ENCODE assay signal across 9 mouse cellular contexts in the genomic region with DNA sequence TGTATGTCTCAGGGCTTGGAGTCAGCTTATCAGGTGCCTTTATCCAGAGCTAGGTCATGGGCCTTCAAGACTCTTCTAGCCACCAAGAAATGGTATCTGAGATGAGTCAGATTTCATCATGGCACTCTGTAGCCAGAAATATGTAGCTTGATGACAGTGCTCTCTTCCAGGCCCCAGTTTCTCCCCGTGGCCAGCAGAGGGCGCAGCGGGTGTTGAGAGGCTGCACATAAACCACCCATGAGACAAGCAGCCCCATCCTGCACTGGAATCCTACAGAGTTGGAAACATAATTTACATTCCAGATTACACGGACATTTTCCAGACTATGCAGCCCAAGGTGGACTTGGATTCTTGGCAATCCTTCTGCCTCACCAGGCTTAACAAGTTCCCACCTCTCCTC. TPM values are rescaled to one million over a fixed set of nuclear protein-coding genes. Genes with fewer than 3 reads are reported as not detected.
A peak's percentile ranks its signal among the peaks of the same experiment; 100 is the strongest.
DNase-seq lines count a peak whose midpoint lies in the region; ATAC-seq and TF ChIP-seq lines count a peak whose summit lies in the region.
"Had no signal": no experiment of that assay in that cellular context is flagged by ENCODE, and none has a peak within 500 bp of the region (broad histone marks: within the 10 kb centered on the region; RNA-seq: fewer than 3 reads in every experiment).

No protein-coding gene starts in this region.

- TF ChIP-seq CTCF in heart, adult 2 months (IDR thresholded peaks at IDR 0.05), result peak; percentile 92
- TF ChIP-seq CTCF in bone marrow, adult 2 months (IDR thresholded peaks at IDR 0.05; ENCODE audit: control insufficient read depth, insufficient read depth, low read length), result peak; percentile 90
- TF ChIP-seq CTCF in embryonic fibroblast, embryonic 13.5 days (IDR thresholded peaks at IDR 0.05; ENCODE audit: borderline replicate concordance, insufficient read depth, low read length), result peak; percentile 65

- H3K27ac ChIP-seq in heart, adult 2 months, result no peak overlapping the region
- no peak overlapping the region for H3K27ac ChIP-seq in heart, embryonic 12.5 days (ENCODE audit: poor library complexity, severe bottlenecking)
- no peak overlapping the region for H3K27ac ChIP-seq in bone marrow, adult 2 months (ENCODE audit: control insufficient read depth, insufficient read depth, low read depth, low read length, poor library complexity)
- H3K27ac ChIP-seq in embryonic fibroblast, embryonic 13.5 days (ENCODE audit: insufficient read depth, low read length), result no peak overlapping the region
- H3K27ac ChIP-seq in neural tube, embryonic 11.5 days (ENCODE audit: low read depth, low read length), result no peak overlapping the region
- H3K27ac ChIP-seq: embryonic facial prominence, embryonic 12.5 days had no signal

- peaks cover 5% of the 10 kb centered on the region for H3K4me1 ChIP-seq in heart, adult 2 months (ENCODE audit: control insufficient read depth, insufficient read depth, low read length)
- H3K4me1 ChIP-seq in heart, embryonic 12.5 days (replicated peaks), result peaks cover 14% of the 10 kb centered on the region
- H3K4me1 ChIP-seq in bone marrow, adult 2 months (ENCODE audit: control insufficient read depth, insufficient read depth, low read length), result peaks cover 6% of the 10 kb centered on the region; the same call in 1 of the 2 replicates
- H3K4me1 ChIP-seq in embryonic fibroblast, embryonic 13.5 days (ENCODE audit: control insufficient read depth, insufficient read depth, low read length), result peaks cover 3% of the 10 kb centered on the region; the same call in 1 of the 2 replicates
- H3K4me1 ChIP-seq in neural tube, embryonic 11.5 days (ENCODE audit: control insufficient read depth, insufficient read depth, low read length), result no peaks in the 10 kb centered on the region
- H3K4me1 ChIP-seq: embryonic facial prominence, embryonic 12.5 days had no signal

- no peaks in the 10 kb centered on the region for H3K9me3 ChIP-seq in heart, embryonic 12.5 days (replicated peaks)
- H3K9me3 ChIP-seq in neural tube, embryonic 11.5 days (ENCODE audit: control insufficient read depth, low read length), result no peaks in the 10 kb centered on the region
- H3K9me3 ChIP-seq: embryonic facial prominence, embryonic 12.5 days had no signal

- no peak for ATAC-seq in heart, embryonic 12.5 days (ENCODE audit: insufficient number of reproducible peaks, low FRiP score)
- ATAC-seq in neural tube, embryonic 11.5 days (ENCODE audit: insufficient read depth, low FRiP score, low TSS enrichment), result no peak

- TF ChIP-seq POLR2A in heart, adult 2 months (IDR thresholded peaks at IDR 0.05; ENCODE audit: insufficient read depth, low read depth, low read length), result no peak
- TF ChIP-seq POLR2A in bone marrow, adult 2 months (IDR thresholded peaks at IDR 0.05; ENCODE audit: borderline replicate concordance, control insufficient read depth, low read depth, low read length), result no peak
- no peak for TF ChIP-seq POLR2A in embryonic fibroblast, embryonic 13.5 days (IDR thresholded peaks at IDR 0.05; ENCODE audit: low read depth, low read length)

- WGBS in heart, adult 2 months, result 16% methylated on average over 4 of the region's 4 CpGs
- WGBS in heart, embryonic 12.5 days, result 16% methylated on average over 4 of the region's 4 CpGs
- 13% methylated on average over 4 of the region's 4 CpGs for WGBS in bone marrow, adult 2 months
- 31% methylated on average over 4 of the region's 4 CpGs for WGBS in neural tube, embryonic 11.5 days

- H3K36me3 ChIP-seq in heart, adult 2 months (ENCODE audit: control insufficient read depth, insufficient read depth, low read length), result peaks cover 5% of the 10 kb centered on the region; the same call in 1 of the 2 replicates
- peaks cover 89% of the 10 kb centered on the region for H3K36me3 ChIP-seq in heart, embryonic 12.5 days
- peaks cover 20% of the 10 kb centered on the region for H3K36me3 ChIP-seq in neural tube, embryonic 11.5 days (ENCODE audit: control insufficient read depth, insufficient read depth, low read length)

- no peak overlapping the region for H3K4me3 ChIP-seq in heart, adult 2 months
- no peak overlapping the region for H3K4me3 ChIP-seq in heart, embryonic 12.5 days
- no peak overlapping the region for H3K4me3 ChIP-seq in bone marrow, adult 2 months (replicated peaks; ENCODE audit: control insufficient read depth, low read depth, low read length)
- no peak overlapping the region for H3K4me3 ChIP-seq in embryonic fibroblast, embryonic 13.5 days (ENCODE audit: insufficient read depth, low read length)
- no peak overlapping the region for H3K4me3 ChIP-seq in neural tube, embryonic 11.5 days (ENCODE audit: low read depth, low read length)
- H3K4me3 ChIP-seq: embryonic facial prominence, embryonic 12.5 days had no signal

- intact Hi-C loops in heart, adult 2 months (cut with DNase I), result no loop called here
- intact Hi-C loops in left cerebral cortex, postnatal 10 days (cut with DNase I), result no loop called here

- no peak for TF ChIP-seq EP300 in heart, adult 2 months (IDR thresholded peaks at IDR 0.05; ENCODE audit: insufficient read depth, low read depth, low read length)

- no peak overlapping the region for H3K4me2 ChIP-seq in heart, embryonic 12.5 days
- H3K4me2 ChIP-seq in neural tube, embryonic 11.5 days (ENCODE audit: low read depth), result no peak overlapping the region
- H3K4me2 ChIP-seq: embryonic facial prominence, embryonic 12.5 days had no signal

- no peaks in the 10 kb centered on the region for H3K79me2 ChIP-seq in heart, adult 2 months (replicated peaks; ENCODE audit: control insufficient read depth, insufficient read depth, low read length)

- DNase-seq in heart, adult 2 months, result peak; percentile 63 to 77
- peak; percentile 41 for DNase-seq in hindlimb bud, embryonic 11.5 days (ENCODE audit: extremely low spot score, low read depth, low spot score)
- DNase-seq in left cerebral cortex, postnatal 10 days (ENCODE audit: extremely low spot score in 1 of 2, low spot score in 2 of 2), result peak; percentile 62 to 84
- DNase-seq in neural tube, embryonic 11.5 days (ENCODE audit: low spot score), result peak; percentile 79
- DNase-seq in telencephalon, adult 2 months (ENCODE audit: low read depth, low spot score), result peak; percentile 48

- H3K27me3 ChIP-seq in heart, adult 2 months (ENCODE audit: control insufficient read depth, insufficient read depth, low read length), result no peaks in the 10 kb centered on the region
- H3K27me3 ChIP-seq in heart, embryonic 12.5 days (replicated peaks), result no peaks in the 10 kb centered on the region
- H3K27me3 ChIP-seq in neural tube, embryonic 11.5 days (ENCODE audit: control insufficient read depth, insufficient read depth, low read length), result no peaks in the 10 kb centered on the region
- H3K27me3 ChIP-seq: embryonic facial prominence, embryonic 12.5 days had no signal

- no peak overlapping the region for H3K9ac ChIP-seq in heart, adult 2 months (ENCODE audit: low read depth, low read length)
- no peak overlapping the region for H3K9ac ChIP-seq in heart, embryonic 12.5 days
- no peak overlapping the region for H3K9ac ChIP-seq in neural tube, embryonic 11.5 days (ENCODE audit: low read length)
- H3K9ac ChIP-seq: embryonic facial prominence, embryonic 12.5 days had no signal

RNA-seq across cellular contexts. Expression of gene Lhfpl5, which starts 17.6 kb away (rescaled TPM):
- not detected for total RNA-seq in heart, adult 2 months (2021)
- 0.18 and 0.20 TPM in 2 replicates for polyA plus RNA-seq in heart, adult 2 months (2012; rRNA removed)
- 0.15 and 0.33 TPM in 2 replicates for polyA plus RNA-seq in heart, embryonic 12.5 days (2016; fragmentation: Nextera tagmentation; extraction: Ambion mirVana)
- not detected in 2 replicates for polyA plus RNA-seq in bone marrow, adult 2 months (2011; ENCODE audit: insufficient read depth, insufficient read length, low replicate concordance, missing spikeins)
- polyA plus RNA-seq in embryonic fibroblast, embryonic 13.5 days (2011; ENCODE audit: insufficient read length, low read depth, missing spikeins), result not detected in 2 replicates
- total RNA-seq in left cerebral cortex, postnatal 10 days (2021), result 1 to 10 TPM; 4.3 to 5.1 TPM
- 1.8 and 2.4 TPM in 2 replicates for polyA plus RNA-seq in neural tube, embryonic 11.5 days (2014; fragmentation: Nextera tagmentation; extraction: Ambion mirVana)

RNA-seq across cellular contexts. Expression of gene Srpk1, which starts 29.5 kb away (rescaled TPM):
- 10 to 100 TPM; 32.1 to 32.6 TPM for total RNA-seq in heart, adult 2 months (2021)
- polyA plus RNA-seq in heart, adult 2 months (2012; rRNA removed), result 11.9 and 19.6 TPM in 2 replicates
- polyA plus RNA-seq in heart, embryonic 12.5 days (2016; fragmentation: Nextera tagmentation; extraction: Ambion mirVana), result 55.4 and 56.8 TPM in 2 replicates
- 67.3 and 78.8 TPM in 2 replicates for polyA plus RNA-seq in bone marrow, adult 2 months (2011; ENCODE audit: insufficient read depth, insufficient read length, low replicate concordance, missing spikeins)
- polyA plus RNA-seq in embryonic fibroblast, embryonic 13.5 days (2011; ENCODE audit: insufficient read length, low read depth, missing spikeins), result 115 and 125 TPM in 2 replicates
- 100 to 1,000 TPM; 111 to 127 TPM for total RNA-seq in left cerebral cortex, postnatal 10 days (2021)
- 109 and 117 TPM in 2 replicates for polyA plus RNA-seq in neural tube, embryonic 11.5 days (2014; fragmentation: Nextera tagmentation; extraction: Ambion mirVana)

RNA-seq across cellular contexts. Expression of gene Clps, which starts 32.4 kb away (rescaled TPM):
- total RNA-seq in heart, adult 2 months (2021), result not detected
- 0.90 and 2.0 TPM in 2 replicates for polyA plus RNA-seq in heart, adult 2 months (2012; rRNA removed)
- polyA plus RNA-seq in heart, embryonic 12.5 days (2016; fragmentation: Nextera tagmentation; extraction: Ambion mirVana), result 0.31 TPM in 1 of 2 replicates, not detected in the other
- not detected in 2 replicates for polyA plus RNA-seq in bone marrow, adult 2 months (2011; ENCODE audit: insufficient read depth, insufficient read length, low replicate concordance, missing spikeins)
- not detected in 2 replicates for polyA plus RNA-seq in embryonic fibroblast, embryonic 13.5 days (2011; ENCODE audit: insufficient read length, low read depth, missing spikeins)
- total RNA-seq in left cerebral cortex, postnatal 10 days (2021), result not detected
- polyA plus RNA-seq in neural tube, embryonic 11.5 days (2014; fragmentation: Nextera tagmentation; extraction: Ambion mirVana), result not detected in 2 replicates
- polyA plus RNA-seq: embryonic facial prominence, embryonic 12.5 days had no signal

RNA-seq across cellular contexts. Expression of gene Clpsl2, which starts 43.8 kb away (rescaled TPM):
- not detected for total RNA-seq in heart, adult 2 months (2021)
- polyA plus RNA-seq in heart, adult 2 months (2012; rRNA removed), result not detected in 2 replicates
- not detected in 2 replicates for polyA plus RNA-seq in heart, embryonic 12.5 days (2016; fragmentation: Nextera tagmentation; extraction: Ambion mirVana)
- polyA plus RNA-seq in bone marrow, adult 2 months (2011; ENCODE audit: insufficient read depth, insufficient read length, low replicate concordance, missing spikeins), result not detected in 2 replicates
- not detected in 2 replicates for polyA plus RNA-seq in embryonic fibroblast, embryonic 13.5 days (2011; ENCODE audit: insufficient read length, low read depth, missing spikeins)
- total RNA-seq in left cerebral cortex, postnatal 10 days (2021), result not detected
- not detected in 2 replicates for polyA plus RNA-seq in neural tube, embryonic 11.5 days (2014; fragmentation: Nextera tagmentation; extraction: Ambion mirVana)
- polyA plus RNA-seq: embryonic facial prominence, embryonic 12.5 days had no signal
